Mouse (Mus musculus): Measurements from ENCODE around the gene Wfdc8. TPM values are rescaled to one million over a fixed set of nuclear protein-coding genes. Genes with fewer than 3 reads are reported as not detected.
"Not testable (repeated sequence)": the region's sequence is repeated elsewhere in the genome, so short reads cannot be mapped to it uniquely, and the experiment has no call there.

The Wfdc8 gene
- 0.11 TPM in 1 of 2 replicates, not detected in the other for polyA plus RNA-seq (2014; fragmentation: Nextera tagmentation; extraction: Ambion mirVana)

GRCm38 (mm10) chr2:164613471-164613870 lies at the start of gene Wfdc8, which contains the start of gene Wfdc6b:
Gene Wfdc8, minus strand, starts transcription at chr2:164613626.
Gene Wfdc6b, plus strand, starts transcription at chr2:164613522.
- H3K4me3 ChIP-seq (ENCODE audit: low read depth, low read length); H3K4me1 ChIP-seq (ENCODE audit: control insufficient read depth, insufficient read depth, low read length); H3K27ac ChIP-seq (replicated peaks; ENCODE audit: low read depth, low read length); DNase-seq (ENCODE audit: low spot score); H3K9me3 ChIP-seq (ENCODE audit: control insufficient read depth, low read length); ATAC-seq (ENCODE audit: low read depth); H3K36me3 ChIP-seq (ENCODE audit: control insufficient read depth, insufficient read depth, low read length); H3K4me2 ChIP-seq (ENCODE audit: low read depth, low read length); H3K9ac ChIP-seq (ENCODE audit: low read depth, low read length); H3K27me3 ChIP-seq (replicated peaks; ENCODE audit: control insufficient read depth, insufficient read depth, low read length): not testable (repeated sequence)
- 46% methylated on average over 8 of the region's 8 CpGs for WGBS

GRCm38 (mm10) chr2:164656483-164656882 lies 43.1 kb upstream of the Wfdc8 start, which contains the start of gene Wfdc9:
Gene Wfdc9, minus strand, starts transcription at chr2:164656583.
- H3K4me1 ChIP-seq (ENCODE audit: control insufficient read depth, insufficient read depth, low read length) = no peaks in the 10 kb centered on the region
- H3K9ac ChIP-seq (ENCODE audit: low read depth, low read length) = no peak within 1 kb of the TSS
- H3K27me3 ChIP-seq (replicated peaks; ENCODE audit: control insufficient read depth, insufficient read depth, low read length) = no peaks in the 10 kb centered on the region
- ATAC-seq (ENCODE audit: low read depth) (no peak), DNase-seq (ENCODE audit: low spot score) (no peak)
- H3K9me3 ChIP-seq (ENCODE audit: control insufficient read depth, low read length) = no peaks in the 10 kb centered on the region
- 88% methylated on average over 9 of the region's 9 CpGs for WGBS
- no peak within 1 kb of the TSS for H3K4me3 ChIP-seq (ENCODE audit: low read depth, low read length)
- H3K36me3 ChIP-seq (ENCODE audit: control insufficient read depth, insufficient read depth, low read length) = no peaks in the 10 kb centered on the region
- H3K27ac ChIP-seq (replicated peaks; ENCODE audit: low read depth, low read length) = no peak within 1 kb of the TSS
- no peak within 1 kb of the TSS for H3K4me2 ChIP-seq (ENCODE audit: low read depth, low read length)

GRCm38 (mm10) chr2:164655858-164656257 lies 42.4 kb upstream of the Wfdc8 start, which contains the start of gene Wfdc10:
Gene Wfdc10, plus strand, starts transcription at chr2:164656046.
- Histone ChIP-seq H3K9me3 (ENCODE audit: control insufficient read depth, low read length) (no peaks in the 10 kb centered on the region), H3K27me3 (replicated peaks; ENCODE audit: control insufficient read depth, insufficient read depth, low read length) (no peaks in the 10 kb centered on the region), H3K9ac (ENCODE audit: low read depth, low read length) (no peak within 1 kb of the TSS), H3K4me2 (ENCODE audit: low read depth, low read length) (no peak within 1 kb of the TSS), H3K36me3 (ENCODE audit: control insufficient read depth, insufficient read depth, low read length) (no peaks in the 10 kb centered on the region), H3K4me3 (ENCODE audit: low read depth, low read length) (no peak within 1 kb of the TSS), H3K4me1 (ENCODE audit: control insufficient read depth, insufficient read depth, low read length) (no peaks in the 10 kb centered on the region), H3K27ac (replicated peaks; ENCODE audit: low read depth, low read length) (no peak within 1 kb of the TSS)
- DNase-seq (ENCODE audit: low spot score) (peak; percentile 31), ATAC-seq (ENCODE audit: low read depth) (no peak)
- WGBS = 26% methylated on average over 11 of the region's 11 CpGs

GRCm38 (mm10) chr2:164641881-164642673 lies 28.7 kb upstream of the Wfdc8 start:
- Histone ChIP-seq H3K27ac (replicated peaks; ENCODE audit: low read depth, low read length) (no peak overlapping the region), H3K4me2 (ENCODE audit: low read depth, low read length) (no peak overlapping the region), H3K27me3 (replicated peaks; ENCODE audit: control insufficient read depth, insufficient read depth, low read length) (no peaks in the 10 kb centered on the region), H3K4me3 (ENCODE audit: low read depth, low read length) (no peak overlapping the region), H3K4me1 (ENCODE audit: control insufficient read depth, insufficient read depth, low read length) (no peaks in the 10 kb centered on the region), H3K9me3 (ENCODE audit: control insufficient read depth, low read length) (no peaks in the 10 kb centered on the region), H3K9ac (ENCODE audit: low read depth, low read length) (no peak overlapping the region), H3K36me3 (ENCODE audit: control insufficient read depth, insufficient read depth, low read length) (no peaks in the 10 kb centered on the region)
- DNase-seq (ENCODE audit: low spot score) (no peak), ATAC-seq (ENCODE audit: low read depth) (no peak)
- 70% methylated on average over 13 of the region's 13 CpGs for WGBS

- ATAC-seq (ENCODE audit: low read depth) = no peak
- DNase-seq (ENCODE audit: low spot score) = no peak
- no peaks in the 10 kb centered on the region for H3K4me1 ChIP-seq (ENCODE audit: control insufficient read depth, insufficient read depth, low read length)
- H3K9me3 ChIP-seq (ENCODE audit: control insufficient read depth, low read length) = no peaks in the 10 kb centered on the region
- 70% methylated on average over 7 of the region's 7 CpGs for WGBS
- no peak overlapping the region for H3K4me2 ChIP-seq (ENCODE audit: low read depth, low read length)
- H3K4me3 ChIP-seq (ENCODE audit: low read depth, low read length) = no peak overlapping the region
- H3K27ac ChIP-seq (replicated peaks; ENCODE audit: low read depth, low read length) = no peak overlapping the region
- H3K36me3 ChIP-seq (ENCODE audit: control insufficient read depth, insufficient read depth, low read length) = no peaks in the 10 kb centered on the region
- no peaks in the 10 kb centered on the region for H3K27me3 ChIP-seq (replicated peaks; ENCODE audit: control insufficient read depth, insufficient read depth, low read length)
- H3K9ac ChIP-seq (ENCODE audit: low read depth, low read length) = no peak overlapping the region
Measured at GRCm38 (mm10) chr2:164641129-164641528, 27.7 kb upstream of the Wfdc8 start.

- ATAC-seq (ENCODE audit: low read depth) (no peak), DNase-seq (ENCODE audit: low spot score) (no peak)
- Histone ChIP-seq H3K9me3 (ENCODE audit: control insufficient read depth, low read length) (no peaks in the 10 kb centered on the region), H3K4me1 (ENCODE audit: control insufficient read depth, insufficient read depth, low read length) (no peaks in the 10 kb centered on the region), H3K4me2 (ENCODE audit: low read depth, low read length) (no peak within 1 kb of the TSS), H3K9ac (ENCODE audit: low read depth, low read length) (no peak within 1 kb of the TSS), H3K4me3 (ENCODE audit: low read depth, low read length) (no peak within 1 kb of the TSS), H3K27me3 (replicated peaks; ENCODE audit: control insufficient read depth, insufficient read depth, low read length) (no peaks in the 10 kb centered on the region), H3K36me3 (ENCODE audit: control insufficient read depth, insufficient read depth, low read length) (no peaks in the 10 kb centered on the region), H3K27ac (replicated peaks; ENCODE audit: low read depth, low read length) (no peak within 1 kb of the TSS)
- 84% methylated on average over 3 of the region's 3 CpGs for WGBS
Measured at GRCm38 (mm10) chr2:164638696-164639095, 25.3 kb upstream of the Wfdc8 start, which contains the start of gene Wfdc16. Gene Wfdc16, minus strand, starts transcription at chr2:164638796.

GRCm38 (mm10) chr2:164635266-164635665 lies 21.8 kb upstream of the Wfdc8 start:
- WGBS = 85% methylated on average over 9 of the region's 9 CpGs
- no peak for ATAC-seq (ENCODE audit: low read depth)
- H3K36me3 ChIP-seq (ENCODE audit: control insufficient read depth, insufficient read depth, low read length) = no peaks in the 10 kb centered on the region
- H3K27me3 ChIP-seq (replicated peaks; ENCODE audit: control insufficient read depth, insufficient read depth, low read length) = no peaks in the 10 kb centered on the region
- no peak for DNase-seq (ENCODE audit: low spot score)
- no peaks in the 10 kb centered on the region for H3K9me3 ChIP-seq (ENCODE audit: control insufficient read depth, low read length)
- no peaks in the 10 kb centered on the region for H3K4me1 ChIP-seq (ENCODE audit: control insufficient read depth, insufficient read depth, low read length)
- no peak overlapping the region for H3K4me3 ChIP-seq (ENCODE audit: low read depth, low read length)
- no peak overlapping the region for H3K4me2 ChIP-seq (ENCODE audit: low read depth, low read length)
- H3K9ac ChIP-seq (ENCODE audit: low read depth, low read length) = no peak overlapping the region
- H3K27ac ChIP-seq (replicated peaks; ENCODE audit: low read depth, low read length) = no peak overlapping the region

- 81% methylated on average over 4 of the region's 4 CpGs for WGBS
Measured at GRCm38 (mm10) chr2:164621775-164622174, 8.3 kb upstream of the Wfdc8 start.

GRCm38 (mm10) chr2:164619050-164619449 lies 5.6 kb upstream of the Wfdc8 start:
- DNase-seq (ENCODE audit: low spot score) (no peak), ATAC-seq (ENCODE audit: low read depth) (no peak)
- Histone ChIP-seq H3K36me3 (ENCODE audit: control insufficient read depth, insufficient read depth, low read length) (no peaks in the 10 kb centered on the region), H3K27me3 (replicated peaks; ENCODE audit: control insufficient read depth, insufficient read depth, low read length) (no peaks in the 10 kb centered on the region), H3K9ac (ENCODE audit: low read depth, low read length) (no peak overlapping the region), H3K27ac (replicated peaks; ENCODE audit: low read depth, low read length) (no peak overlapping the region), H3K4me2 (ENCODE audit: low read depth, low read length) (no peak overlapping the region), H3K4me3 (ENCODE audit: low read depth, low read length) (no peak overlapping the region), H3K9me3 (ENCODE audit: control insufficient read depth, low read length) (no peaks in the 10 kb centered on the region), H3K4me1 (ENCODE audit: control insufficient read depth, insufficient read depth, low read length) (no peaks in the 10 kb centered on the region)
- 70% methylated on average over 5 of the region's 5 CpGs for WGBS

More at GRCm38 (mm10) chr2:164621775-164622174, 8.3 kb upstream of the Wfdc8 start:
- Histone ChIP-seq H3K27me3 (replicated peaks; ENCODE audit: control insufficient read depth, insufficient read depth, low read length) (no peaks in the 10 kb centered on the region), H3K9me3 (ENCODE audit: control insufficient read depth, low read length) (no peaks in the 10 kb centered on the region), H3K4me3 (ENCODE audit: low read depth, low read length) (no peak overlapping the region), H3K4me1 (ENCODE audit: control insufficient read depth, insufficient read depth, low read length) (no peaks in the 10 kb centered on the region), H3K27ac (replicated peaks; ENCODE audit: low read depth, low read length) (no peak overlapping the region), H3K36me3 (ENCODE audit: control insufficient read depth, insufficient read depth, low read length) (no peaks in the 10 kb centered on the region), H3K4me2 (ENCODE audit: low read depth, low read length) (no peak overlapping the region), H3K9ac (ENCODE audit: low read depth, low read length) (no peak overlapping the region)
- DNase-seq (ENCODE audit: low spot score) (no peak), ATAC-seq (ENCODE audit: low read depth) (no peak)
